Mouse (Mus musculus) cerebellum, adult (tissue): ENCODE data around the gene Ambp.

Experiments used
- ATAC-seq: cut with Nextera tagmentation; 2 replicates; pipeline ENCODE4 v1.9.2; 2017; ENCODE audit warnings: mild to moderate bottlenecking, moderate library complexity, mixed read lengths; ENCODE audit not compliant: insufficient number of reproducible peaks, low FRiP score, low TSS enrichment

The Ambp gene

DNA sequence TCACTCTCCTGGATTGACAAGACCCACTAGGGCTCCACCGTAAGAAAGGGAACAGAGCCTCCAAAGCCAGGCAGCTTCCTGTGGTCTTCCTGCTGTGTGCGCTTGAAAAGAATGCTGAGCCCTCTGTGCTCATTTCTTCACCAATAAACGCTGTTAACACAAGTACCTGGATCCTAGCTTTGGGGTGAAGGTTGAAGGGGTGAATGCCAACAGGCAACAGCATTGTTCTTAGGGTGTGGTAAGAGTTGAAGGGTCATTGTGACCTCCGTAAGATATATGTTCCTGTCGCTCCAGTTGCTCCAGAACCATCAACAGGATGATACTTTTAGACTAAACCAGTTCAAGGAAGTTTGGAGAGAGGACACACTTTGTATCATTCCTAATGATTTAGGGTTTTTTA, at the start of gene Ambp:
Gene Ambp (minus strand): TSS at position 101 of the 400 bp plus-strand sequence.
- no peak for ATAC-seq

DNA sequence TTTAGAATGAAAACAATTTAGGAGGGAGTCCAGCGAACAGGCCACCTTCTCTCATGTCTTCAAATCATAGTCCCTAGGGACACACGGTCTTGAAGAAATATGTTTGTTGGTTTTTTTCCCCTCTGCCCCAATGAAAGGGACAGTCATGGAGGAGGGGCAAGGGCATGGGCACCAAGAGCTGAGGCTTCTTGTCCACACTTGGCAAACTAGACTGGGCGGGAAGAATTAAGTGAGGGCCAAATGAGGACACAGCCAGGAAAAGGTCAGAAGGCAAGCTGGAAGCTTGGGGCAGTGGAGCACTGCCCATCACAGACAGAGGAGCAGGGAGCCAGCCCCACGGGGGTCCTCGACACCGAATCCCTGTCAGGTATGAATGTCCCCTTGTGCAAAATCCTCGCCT, 49.3 kb upstream of the Ambp start:
- no peak for ATAC-seq

- ATAC-seq, result no peak
These were observed 44.8 kb upstream of the Ambp start for GRCm38 (mm10) chr4:63199366-63199765.

DNA sequence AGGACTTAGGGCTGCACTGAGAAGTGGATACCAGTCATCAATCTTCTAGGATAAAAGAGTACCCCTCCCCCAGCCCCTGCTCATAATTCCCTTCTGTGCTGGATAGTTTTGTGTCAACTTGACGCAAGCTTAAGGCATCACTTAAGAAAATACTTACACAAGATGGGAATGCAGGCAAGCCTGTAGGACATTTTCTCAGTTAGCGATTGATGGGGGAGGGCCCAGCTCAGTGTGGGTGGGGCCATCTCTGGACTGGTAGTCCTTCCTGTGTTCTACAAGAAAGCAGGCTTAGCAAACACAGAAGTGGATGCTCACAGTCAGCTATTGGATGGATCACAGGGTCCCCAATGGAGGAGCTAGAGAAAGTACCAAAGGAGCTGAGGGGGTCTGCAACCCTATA, 39.8 kb upstream of the Ambp start:
- no peak for ATAC-seq

DNA sequence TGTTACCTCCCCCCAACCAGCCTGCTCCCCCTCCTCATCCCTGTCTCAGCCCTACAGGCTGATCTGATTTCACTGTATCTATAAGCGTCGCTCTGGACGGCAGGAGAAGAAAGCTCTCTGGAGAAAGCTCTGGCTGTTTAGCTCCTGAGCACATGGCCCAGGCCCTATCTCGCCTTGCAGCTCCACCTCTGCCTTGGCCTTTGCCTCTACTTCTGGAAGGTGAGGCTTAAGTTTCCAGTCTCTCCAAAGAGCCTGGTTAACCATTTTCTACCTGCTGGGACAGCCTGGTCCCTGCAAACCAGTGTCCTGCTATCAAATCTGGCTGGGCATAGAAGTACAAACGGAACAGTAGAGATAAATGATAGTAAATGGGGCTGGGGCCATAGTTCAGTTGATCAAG, 37.0 kb upstream of the Ambp start:
- no peak for ATAC-seq

- ATAC-seq, result no peak
These were observed 31.8 kb upstream of the Ambp start for GRCm38 (mm10) chr4:63186281-63186870.

DNA sequence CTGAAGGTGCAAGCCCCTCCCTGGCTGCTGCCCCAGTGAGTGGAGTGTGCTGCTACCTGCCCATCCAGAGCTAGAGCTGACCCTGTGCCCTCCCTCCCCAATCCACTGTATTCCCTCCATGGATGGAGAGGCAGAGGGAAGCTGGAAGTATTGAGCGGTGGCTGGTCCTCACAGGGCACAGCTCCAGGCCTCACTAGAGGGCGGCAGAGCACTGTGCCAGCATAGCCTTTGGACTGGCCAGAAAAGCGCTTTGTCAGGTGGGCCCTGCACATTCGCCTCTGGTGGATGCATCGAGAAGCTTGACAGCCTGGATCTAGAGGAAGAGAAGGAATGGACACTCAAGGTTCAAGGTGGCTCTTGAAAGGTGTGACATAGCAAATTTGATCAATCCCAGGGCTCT, 27.0 kb upstream of the Ambp start:
- ATAC-seq, result peak; percentile 80

GRCm38 (mm10) chr4:63171969-63172685, 17.5 kb upstream of the Ambp start, which contains the start of gene Kif12:
Gene Kif12, minus strand, starts transcription at chr4:63172131.
- no peak for ATAC-seq

GRCm38 (mm10) chr4:63171122-63171521, 16.5 kb upstream of the Ambp start:
- ATAC-seq, result no peak

DNA sequence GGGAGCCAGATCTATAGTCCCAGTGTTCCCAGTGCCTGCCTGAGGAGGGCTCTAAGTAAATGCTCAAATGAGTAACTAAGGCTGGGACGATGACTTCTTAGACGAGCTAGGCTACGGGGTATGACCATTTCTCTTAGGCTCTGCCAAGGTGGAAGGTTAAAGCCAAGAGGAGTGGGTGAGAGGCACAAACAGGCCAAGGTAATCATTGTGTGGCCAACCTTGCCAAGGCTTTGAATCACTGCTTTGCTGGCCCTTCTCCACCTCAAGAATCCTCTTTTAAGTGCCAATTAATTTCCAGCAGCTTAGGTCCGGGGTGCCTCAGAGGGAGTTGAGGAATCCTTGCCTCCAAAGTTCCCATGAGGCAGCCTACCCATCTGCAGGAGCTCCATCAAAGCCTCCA, 15.5 kb upstream of the Ambp start:
- no peak for ATAC-seq

DNA sequence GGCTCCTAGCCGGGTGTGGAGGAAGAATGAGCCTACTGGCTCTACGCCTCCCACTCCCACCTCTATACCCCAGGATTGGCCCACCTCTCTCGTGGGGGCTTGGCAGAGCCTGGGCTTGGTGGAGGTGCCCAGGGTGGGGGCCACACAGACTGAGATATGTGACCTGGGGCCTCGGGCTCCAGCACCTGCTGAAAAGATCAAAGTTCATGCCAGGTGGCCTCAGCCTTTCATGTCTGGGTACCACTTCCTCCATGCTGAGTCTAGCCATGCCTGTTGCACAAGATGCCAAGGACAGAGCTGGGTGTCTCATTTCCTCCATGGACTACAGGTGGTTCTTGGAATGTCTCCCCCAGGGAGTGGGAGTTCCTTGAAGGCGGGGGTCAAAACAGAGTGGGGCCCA, 11.7 kb upstream of the Ambp start:
- no peak for ATAC-seq

DNA sequence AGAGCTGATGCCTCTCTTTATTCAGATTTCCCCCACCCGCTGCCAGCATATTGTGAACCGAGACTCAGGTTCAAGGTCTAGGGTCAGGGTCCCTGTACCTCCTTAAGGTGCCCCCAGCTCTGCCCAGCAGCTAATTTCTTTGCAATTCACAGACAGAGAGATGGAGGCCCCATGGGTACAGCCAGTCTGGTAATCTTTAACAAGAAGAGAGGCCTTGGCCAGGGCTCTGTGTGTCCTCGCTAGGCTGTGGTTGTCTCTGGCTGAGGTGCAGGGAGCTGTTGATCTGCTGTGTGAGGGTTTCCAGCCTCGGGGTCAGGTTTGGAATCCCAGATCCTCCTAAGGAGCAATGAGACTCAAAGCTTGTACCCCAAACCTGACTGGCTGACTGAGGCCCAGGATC, 11.0 kb upstream of the Ambp start:
- no peak for ATAC-seq

DNA sequence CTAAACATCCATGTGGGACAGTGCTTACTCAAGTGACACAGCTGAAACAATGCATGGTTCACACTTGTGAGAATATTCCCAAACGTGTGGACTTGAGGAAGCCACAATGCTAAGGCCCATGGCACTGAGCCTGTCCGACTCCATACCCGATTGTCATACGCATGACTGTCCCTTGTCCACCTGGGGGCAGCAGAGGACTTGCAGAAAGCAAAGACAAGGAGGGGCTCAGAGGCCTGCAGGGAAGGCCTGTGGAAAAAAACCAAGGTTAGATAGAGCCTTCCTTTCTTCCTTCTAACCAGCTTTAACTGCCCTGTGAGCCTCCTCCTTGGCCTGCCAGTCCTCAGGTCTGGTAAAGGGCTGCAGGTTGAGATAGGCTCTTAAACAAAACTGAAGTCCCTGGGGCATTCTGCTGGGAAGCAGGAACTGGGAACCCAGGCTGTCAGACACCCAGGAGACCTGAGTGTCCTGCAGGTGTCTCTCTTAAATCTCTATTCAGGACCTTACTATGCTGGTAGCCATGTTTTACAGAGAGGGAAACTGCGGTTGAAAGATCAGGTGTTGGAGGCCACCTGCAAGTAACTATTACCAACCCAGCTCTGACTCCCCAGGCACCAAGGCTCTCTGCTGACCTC, 4.5 kb upstream of the Ambp start:
- peak; percentile 78 for ATAC-seq

- ATAC-seq, result no peak
These were observed 3.6 kb upstream of the Ambp start for GRCm38 (mm10) chr4:63158192-63158591.

- no peak for ATAC-seq
These were observed 2.4 kb upstream of the Ambp start for GRCm38 (mm10) chr4:63156726-63157634.

GRCm38 (mm10) chr4:63155596-63155995, 997 bp upstream of the Ambp start:
- no peak for ATAC-seq

GRCm38 (mm10) chr4:63154028-63154427, 571 bp downstream of the Ambp start:
- no peak for ATAC-seq

DNA sequence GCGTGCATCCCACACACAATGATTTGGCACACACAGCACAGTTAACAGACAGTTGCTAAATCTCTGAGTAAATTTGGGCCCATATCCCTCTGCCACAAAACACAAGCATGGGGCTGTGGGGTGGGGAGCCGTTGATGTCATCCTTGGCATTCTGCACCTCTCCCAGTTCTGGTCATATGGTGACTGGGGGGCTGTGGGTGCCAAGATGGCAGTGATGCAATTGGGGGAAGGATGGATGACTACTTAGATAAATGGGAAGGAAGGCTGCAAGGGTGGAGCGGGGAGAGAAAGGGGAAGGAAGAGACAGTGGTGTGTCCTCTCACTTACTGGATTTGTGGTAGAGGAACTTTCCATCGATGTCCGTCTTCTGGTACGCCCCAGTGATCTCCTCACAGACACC, 3.5 kb downstream of the Ambp start:
- no peak for ATAC-seq

- ATAC-seq, result no peak
These were observed 7.3 kb downstream of the Ambp start for GRCm38 (mm10) chr4:63147268-63147667.

DNA sequence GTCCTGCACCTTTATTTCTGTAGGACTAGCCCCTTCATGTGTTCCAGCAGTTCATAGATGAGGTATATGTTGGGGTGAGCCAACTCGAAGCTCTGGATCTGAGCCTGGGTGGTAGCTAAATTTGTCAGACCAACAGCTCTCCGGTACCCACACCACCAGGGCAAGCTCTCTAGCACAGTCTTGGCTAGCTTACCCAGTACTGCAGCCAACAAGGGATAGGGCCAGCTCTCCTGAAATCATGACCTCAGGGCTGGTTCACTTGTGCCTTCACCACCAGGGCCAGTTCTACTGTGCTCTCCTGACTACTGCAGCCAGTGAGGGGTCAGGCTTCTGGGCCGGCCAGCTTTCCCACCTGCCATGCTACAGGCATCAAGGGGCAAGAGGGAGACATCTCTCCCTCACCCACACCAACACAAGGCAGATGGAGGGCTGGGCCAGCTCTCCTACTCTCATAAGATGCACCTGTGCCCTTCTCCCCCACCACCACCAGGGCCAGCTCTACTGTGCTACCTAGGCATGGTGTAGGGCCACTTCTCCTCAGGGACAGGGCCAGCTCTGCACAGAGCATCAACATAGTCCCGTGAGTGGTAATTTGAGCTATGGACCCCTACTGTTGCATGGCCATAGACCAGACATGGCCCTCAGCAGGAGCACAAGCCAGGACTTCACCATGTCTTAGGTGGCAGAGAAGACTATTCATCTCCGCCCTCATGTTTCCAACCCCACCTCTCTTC, 24.5 kb downstream of the Ambp start:
- ATAC-seq, result peak; percentile 81
